16 mouse cellular contexts compared by ENCODE assay signal in the genomic region with DNA sequence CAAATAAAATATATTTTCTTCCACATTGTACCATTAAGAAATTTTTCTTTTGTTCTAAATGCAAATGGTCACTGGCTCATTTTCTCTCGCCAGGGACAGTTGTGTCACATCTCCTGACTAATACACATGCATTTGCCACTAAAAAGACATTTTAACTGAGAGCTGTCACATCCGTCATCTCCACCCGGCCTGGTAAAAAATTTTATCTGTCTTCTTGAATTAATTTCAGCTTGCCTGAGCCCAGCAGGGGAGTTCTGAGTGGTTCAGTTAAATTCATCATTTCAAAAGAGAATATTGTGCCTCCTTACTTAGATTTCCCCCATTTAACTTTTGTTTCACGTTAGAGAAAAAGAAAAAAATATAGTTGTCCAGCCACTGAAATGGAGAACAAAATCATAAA.
"Had no signal": no experiment of that assay in that cellular context is flagged by ENCODE, and none has a peak within 500 bp of the region (broad histone marks: within the 10 kb centered on the region; RNA-seq: fewer than 3 reads in every experiment).

No protein-coding gene starts in this region.

- DNase-seq: kidney, postnatal 10 days; kidney, postnatal 4 days; lung, adult 2 months; lung, postnatal 36 days; right cerebral cortex, postnatal 4 days; spleen, adult 18-20 months; thymus, adult 18-20 months; thymus, postnatal 14 days had no signal

- H3K27ac ChIP-seq: layer of hippocampus, adult 2 months; limb, embryonic 10.5 days; liver, embryonic 15.5 days; neural tube, embryonic 15.5 days had no signal

- H3K36me3 ChIP-seq: limb, embryonic 10.5 days; liver, embryonic 15.5 days; neural tube, embryonic 15.5 days had no signal

- H3K4me3 ChIP-seq: layer of hippocampus, adult 2 months; limb, embryonic 10.5 days; liver, embryonic 15.5 days; myocyte; neural tube, embryonic 15.5 days had no signal

- H3K27me3 ChIP-seq: liver, embryonic 15.5 days; neural tube, embryonic 15.5 days had no signal

- H3K4me2 ChIP-seq: liver, embryonic 11.5 days; liver, embryonic 15.5 days; midbrain, embryonic 11.5 days; neural tube, embryonic 15.5 days had no signal

- H3K9me3 ChIP-seq: limb, embryonic 10.5 days; liver, embryonic 15.5 days; neural tube, embryonic 15.5 days had no signal

- H3K4me1 ChIP-seq: liver, embryonic 15.5 days had no signal

- H3K9ac ChIP-seq: liver, embryonic 15.5 days; neural tube, embryonic 15.5 days had no signal

- ATAC-seq: lung, postnatal 0 days had no signal
